Mouse (Mus musculus) 416B (cell line): ENCODE measurements around the gene Rbms1.
A peak's percentile ranks its signal among the peaks of the same experiment; 100 is the strongest.

ENCODE experiments used
- DNase-seq: peaks from one replicate; pipeline ENCODE4 v3.0.0; 2011; ENCODE audit warnings: low read depth

The Rbms1 gene

DNA sequence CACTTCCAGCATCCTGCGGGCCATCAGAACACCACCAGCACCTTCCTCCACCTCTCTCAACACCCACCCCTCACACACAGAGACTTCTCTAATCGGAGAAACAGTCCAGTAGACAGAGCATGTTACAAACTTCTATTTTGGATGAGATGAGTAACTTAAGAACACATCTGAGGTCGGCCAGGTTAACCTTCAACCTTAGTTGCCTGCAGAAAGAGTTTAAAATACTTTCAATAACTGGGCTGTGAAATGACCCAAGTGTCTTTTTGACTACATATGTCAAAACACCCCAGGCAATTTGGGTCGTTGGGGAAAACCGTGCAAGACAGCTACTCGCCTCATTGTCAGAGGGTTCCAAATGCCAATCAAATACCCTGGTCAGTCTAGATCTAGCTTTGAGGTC lies 250.5 kb downstream of the Rbms1 start:
- no peak for DNase-seq

DNA sequence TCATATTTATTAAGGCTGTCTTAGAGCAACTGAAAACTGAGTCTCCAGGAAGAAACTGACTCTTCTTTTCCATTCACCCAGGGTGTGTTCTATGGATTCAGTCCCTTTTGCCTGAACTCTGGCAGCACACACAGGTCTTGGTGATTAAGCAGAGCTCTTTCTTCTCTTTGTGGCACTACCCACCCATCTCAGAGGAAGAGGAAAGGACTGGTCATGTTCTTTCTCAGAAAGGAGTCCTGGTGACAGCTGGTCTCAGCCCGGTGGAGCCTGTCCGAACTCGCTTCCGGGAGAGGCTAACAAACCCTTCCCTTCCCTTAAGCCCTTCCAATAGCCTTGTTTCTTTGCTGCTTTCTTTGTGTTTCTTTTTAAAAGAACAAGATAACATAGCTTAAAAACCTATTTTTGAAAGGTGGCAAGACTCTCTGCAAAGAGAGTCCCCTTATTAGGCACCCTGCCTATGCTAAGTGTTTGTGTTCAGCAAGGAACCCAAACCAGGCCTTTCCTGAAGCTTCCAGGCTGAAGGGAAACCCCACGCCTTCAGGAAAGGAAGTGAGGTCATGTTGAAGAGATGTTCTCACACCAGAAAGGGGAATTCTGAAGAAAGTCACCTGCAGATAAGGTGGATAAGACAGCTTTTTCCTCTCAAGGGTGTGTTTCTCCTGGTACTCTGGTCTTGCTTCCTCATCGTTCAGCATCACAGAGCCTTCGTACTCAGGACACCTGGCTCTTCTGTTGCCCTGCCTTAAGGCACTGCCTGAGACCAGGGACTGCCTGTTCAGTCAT lies 251.7 kb downstream of the Rbms1 start:
- no peak for DNase-seq

DNA sequence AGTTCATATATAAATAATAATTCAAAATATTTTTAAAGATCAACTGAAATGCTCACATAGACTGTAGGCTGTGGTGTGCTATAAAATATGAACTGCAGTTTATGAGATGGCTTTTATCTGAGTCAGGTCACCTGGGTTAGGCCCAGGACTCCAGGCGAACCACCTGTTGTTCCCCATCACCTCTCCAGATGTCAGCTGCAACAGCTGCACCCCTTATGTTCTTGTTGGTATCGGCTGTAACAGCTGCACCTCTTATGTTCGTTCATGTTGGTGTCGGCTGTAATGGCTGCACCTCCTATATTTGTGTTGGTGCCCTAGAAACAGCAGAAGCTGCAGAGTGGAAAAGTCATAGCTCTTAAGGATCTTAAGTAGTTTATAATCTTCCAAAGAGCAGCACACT lies 252.7 kb downstream of the Rbms1 start:
- DNase-seq: no peak

DNA sequence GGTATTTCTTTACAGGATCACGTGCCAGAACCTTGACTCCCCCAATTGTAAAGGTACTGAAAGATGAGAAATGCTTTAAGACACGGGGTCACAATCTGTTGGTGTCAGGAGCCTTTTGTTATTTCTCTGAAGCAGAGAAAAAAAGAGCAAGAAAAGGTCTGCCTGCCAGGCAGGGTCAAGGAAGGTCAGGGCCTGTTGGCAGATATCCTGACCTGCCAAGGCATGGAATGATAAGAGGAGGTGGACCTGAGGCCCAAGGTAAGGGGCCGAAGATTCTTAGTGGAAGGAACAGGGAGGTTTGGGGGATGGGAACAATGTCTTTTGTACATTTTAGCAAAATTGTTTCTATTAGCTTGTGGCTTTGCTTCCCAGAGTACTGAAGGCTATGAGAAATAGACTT lies 254.3 kb downstream of the Rbms1 start:
- DNase-seq: no peak

DNA sequence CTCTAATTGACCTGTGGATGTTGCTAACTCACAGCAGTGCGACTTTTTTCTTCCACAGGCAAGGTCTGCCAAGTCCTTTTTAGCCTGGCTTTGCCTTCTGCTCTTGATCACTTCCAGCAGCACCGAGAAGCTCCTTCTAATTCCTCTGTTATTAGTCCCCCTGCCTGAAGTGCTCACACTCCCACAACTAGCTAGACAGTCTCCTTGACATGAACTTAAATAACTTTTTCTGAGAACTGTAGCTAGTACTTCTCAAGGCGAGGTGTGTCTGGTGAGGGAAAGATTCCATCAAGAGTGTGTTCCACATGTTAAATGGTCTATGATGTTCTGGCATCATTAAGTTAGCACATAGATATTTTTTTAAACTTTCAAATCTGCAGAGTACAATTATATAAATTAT lies 256.1 kb downstream of the Rbms1 start:
- no peak for DNase-seq

DNA sequence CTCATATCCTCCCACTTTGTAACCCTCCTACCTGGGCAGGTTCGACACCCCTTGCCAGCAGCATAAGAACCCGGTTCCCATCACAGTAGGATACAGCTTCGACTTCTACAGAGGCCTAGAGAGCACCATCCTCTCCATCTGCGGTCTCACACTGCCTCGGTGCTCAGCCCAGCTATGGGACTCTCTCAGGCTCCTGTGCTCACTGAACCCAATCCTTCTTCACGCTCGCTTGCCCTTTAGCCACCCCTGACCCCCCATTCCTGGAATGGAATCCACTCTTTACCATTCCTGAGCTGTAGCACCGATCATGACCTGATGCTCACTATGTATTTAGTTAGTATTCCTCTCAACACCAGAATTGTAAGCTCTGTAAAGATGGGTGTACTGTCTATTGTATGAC lies 257.6 kb downstream of the Rbms1 start:
- no peak for DNase-seq

DNA sequence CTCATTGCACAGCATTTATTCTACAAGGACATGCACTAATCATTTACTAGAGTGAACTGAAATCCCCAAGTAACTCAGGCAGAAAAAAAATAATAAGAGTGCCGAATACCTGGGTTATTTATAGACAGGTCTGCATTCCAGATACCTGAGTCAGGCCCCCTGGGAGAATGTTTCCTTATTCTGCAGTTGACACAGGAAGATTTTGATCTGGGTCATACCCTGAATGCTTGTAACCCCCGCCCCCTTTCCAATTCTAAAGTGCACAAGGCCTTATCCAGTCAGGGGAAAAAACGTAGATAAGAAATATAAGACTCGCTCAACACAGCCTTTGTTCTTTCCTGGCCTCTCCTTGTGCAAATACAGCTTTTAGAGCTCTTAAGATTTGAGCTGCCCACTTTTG lies 259.7 kb downstream of the Rbms1 start:
- no peak for DNase-seq

DNA sequence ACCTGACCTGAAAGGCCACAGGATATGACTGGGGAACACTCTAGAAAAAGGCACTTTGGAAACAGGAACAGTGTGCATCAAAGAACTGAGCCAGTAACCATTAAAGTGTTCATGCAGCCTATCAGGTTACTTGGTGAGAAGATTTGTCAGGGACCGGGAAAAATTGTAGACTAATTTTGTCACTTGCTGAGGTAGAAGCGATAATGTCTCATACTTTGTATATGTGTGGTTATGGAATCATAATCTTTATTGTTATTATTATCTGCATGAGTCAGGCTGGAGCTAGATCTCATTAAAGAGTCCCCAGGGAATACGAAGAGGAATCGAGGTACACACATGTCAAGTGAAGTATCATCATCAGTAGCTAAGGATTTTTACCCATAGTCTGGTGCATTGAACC lies 262.0 kb downstream of the Rbms1 start:
- DNase-seq: peak; percentile 21
